Mouse (Mus musculus) small intestine, adult 2 months (tissue): ENCODE measurements around the gene Ndrg4.

Experiments used
- CTCF ChIP-seq: fragments of 200-500 bp; IDR thresholded peaks from 2 replicates; pipeline ENCODE4 v1.5.1; 2012; ENCODE audit warnings: low read depth, mild to moderate bottlenecking, control low read depth, inconsistent platforms, low read length, moderate library complexity, mixed read lengths; ENCODE audit not compliant: insufficient replicate concordance, insufficient read length; ENCODE audit errors: extremely low read depth
- POLR2A ChIP-seq: fragments of 200-500 bp; IDR thresholded peaks from 2 replicates; pipeline ENCODE4 v1.6.1; 2012; ENCODE audit warnings: low read depth, mild to moderate bottlenecking, control low read depth, inconsistent platforms, low read length, moderate library complexity

GRCm38 (mm10) chr8:95727625-95728024 lies 50.8 kb downstream of the Ndrg4 start:
- TF ChIP-seq CTCF (no peak), POLR2A (no peak)
